Mouse (Mus musculus): Measurements from ENCODE around the gene Mia2.

- TF ChIP-seq CTCF (IDR thresholded peaks at IDR 0.05; ENCODE audit: low read depth, low read length) (no peak), POLR2A (IDR thresholded peaks at IDR 0.05; ENCODE audit: extremely low read depth, insufficient read depth, low read length) (no peak)
Measured at GRCm38 (mm10) chr12:59117184-59117583, 21.6 kb downstream of the Mia2 start.
